Mouse (Mus musculus): ENCODE data around the gene Ankrd2.

DNA sequence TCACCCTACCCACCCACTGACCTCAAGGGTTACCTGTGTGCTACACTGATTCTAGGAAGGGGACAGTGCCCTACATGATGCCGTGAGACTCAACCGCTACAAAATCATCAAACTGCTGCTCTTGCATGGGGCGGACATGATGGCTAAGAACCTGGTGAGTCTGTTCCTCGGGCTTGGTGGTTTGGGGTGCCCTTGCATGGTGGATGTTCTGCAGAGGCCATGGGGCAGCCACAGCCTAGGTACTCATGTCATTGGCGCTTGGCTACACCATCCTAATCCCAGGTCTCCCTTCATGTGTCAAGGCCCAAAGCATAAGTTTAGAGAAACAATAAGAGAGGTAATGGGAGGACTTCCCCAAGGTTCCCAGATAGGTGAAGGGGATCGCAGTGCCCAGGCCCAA is 8.2 kb downstream of the Ankrd2 start:
- TF ChIP-seq CTCF (IDR thresholded peaks at IDR 0.05; ENCODE audit: extremely low read depth, insufficient read depth, insufficient read length, insufficient replicate concordance) (no peak), POLR2A (IDR thresholded peaks at IDR 0.05; ENCODE audit: low read depth, low read length) (no peak)
